Mouse (Mus musculus): ENCODE data around the gene Cldn34d. TPM values are rescaled to one million over a fixed set of nuclear protein-coding genes. Genes with fewer than 3 reads are reported as not detected.
A peak's percentile ranks its signal among the peaks of the same experiment; 100 is the strongest.

The Cldn34d gene
- polyA plus RNA-seq (2016; fragmentation: Nextera tagmentation; extraction: Ambion mirVana), result not detected in 2 replicates

GRCm38 (mm10) chrX:76602824-76603223, at the start of gene Cldn34d:
Cldn34d (minus strand) TSS chrX:76602924.
- H3K27ac ChIP-seq (replicated peaks), result no peak within 1 kb of the TSS
- peaks cover 6% of the 10 kb centered on the region for H3K9me3 ChIP-seq
- H3K4me3 ChIP-seq, result no peak within 1 kb of the TSS
- H3K36me3 ChIP-seq (replicated peaks), result no peaks in the 10 kb centered on the region
- H3K4me1 ChIP-seq, result no peaks in the 10 kb centered on the region
- DNase-seq (ENCODE audit: low spot score), result no peak
- WGBS, result 80% methylated on average over 1 of the region's 1 CpGs
- H3K27me3 ChIP-seq (replicated peaks; ENCODE audit: low read depth, poor library complexity, severe bottlenecking), result no peaks in the 10 kb centered on the region

GRCm38 (mm10) chrX:76598459-76599206, 4.1 kb downstream of the Cldn34d start:
- no peaks in the 10 kb centered on the region for H3K36me3 ChIP-seq (replicated peaks)
- 56% methylated on average over 6 of the region's 6 CpGs for WGBS
- no peak overlapping the region for H3K27ac ChIP-seq (replicated peaks)
- DNase-seq (ENCODE audit: low spot score), result peak; percentile 23
- no peaks in the 10 kb centered on the region for H3K27me3 ChIP-seq (replicated peaks; ENCODE audit: low read depth, poor library complexity, severe bottlenecking)
- no peaks in the 10 kb centered on the region for H3K4me1 ChIP-seq
- no peak overlapping the region for H3K4me3 ChIP-seq
- peaks cover 4% of the 10 kb centered on the region for H3K9me3 ChIP-seq

Other genes starting within 250 kb of the Cldn34d start
- gene Cldn34b4, start 209.6 kb downstream of the Cldn34d start, polyA plus RNA-seq (2016; fragmentation: Nextera tagmentation; extraction: Ambion mirVana), result not detected in 2 replicates